Mouse (Mus musculus) heart, embryonic 12.5 days (tissue): ENCODE measurements at regions not wholly inside any gene's neighbourhood (a gene's known extent, or its start where the extent isn't known, plus 50 kb on each side); places are given as distances from the start of the nearest gene placed in this dataset.

Source experiments
- ATAC-seq: fragments of 200-750 bp; cut with Nextera tagmentation; 2 replicates; pipeline ENCODE4 v1.8.0; 2017; ENCODE audit warnings: moderate TSS enrichment, moderate library complexity; ENCODE audit not compliant: insufficient number of reproducible peaks, low FRiP score
- H3K27ac ChIP-seq: fragments of 300-500 bp; sonication (generic); 2 replicates; pipeline ENCODE4 v1.5.1; 2016; ENCODE audit warnings: mild to moderate bottlenecking, moderate library complexity; ENCODE audit not compliant: poor library complexity, severe bottlenecking
- H3K27me3 ChIP-seq: fragments of 300-500 bp; sonication (generic); replicated peaks from 2 replicates; pipeline ENCODE4 v1.6.1; 2016; ENCODE audit warnings: mild to moderate bottlenecking, moderate library complexity
- H3K36me3 ChIP-seq: fragments of 300-500 bp; sonication (generic); 2 replicates; pipeline ENCODE4 v1.6.1; 2016; ENCODE audit warnings: mild to moderate bottlenecking, moderate library complexity
- H3K4me1 ChIP-seq: fragments of 300-500 bp; sonication (generic); replicated peaks from 2 replicates; pipeline ENCODE4 v1.6.1; 2016; ENCODE audit warnings: mild to moderate bottlenecking
- H3K4me2 ChIP-seq: fragments of 300-500 bp; sonication (generic); 2 replicates; pipeline ENCODE4 v1.6.1; 2016; ENCODE audit warnings: mild to moderate bottlenecking, moderate library complexity
- H3K4me3 ChIP-seq: fragments of 300-500 bp; sonication (generic); 2 replicates; pipeline ENCODE4 v1.5.1; 2016; ENCODE audit warnings: mild to moderate bottlenecking
- H3K9ac ChIP-seq: fragments of 300-500 bp; sonication (generic); 2 replicates; pipeline ENCODE4 v1.6.1; 2016; ENCODE audit warnings: mild to moderate bottlenecking, moderate library complexity
- H3K9me3 ChIP-seq: fragments of 300-500 bp; sonication (generic); replicated peaks from 2 replicates; pipeline ENCODE4 v1.6.1; 2016; ENCODE audit warnings: mild to moderate bottlenecking, moderate library complexity
- whole genome bisulfite sequencing: fragments of 180-500 bp; shearing (Covaris S2); methylation state at CpG from one replicate; pipeline ENCODE4 v1.1.7; 2016; 5-methylcytosine and 5-hydroxymethylcytosine counted together

GRCm38 (mm10) chr9:34328723-34329122, 157.0 kb upstream of the Kirrel3 start:
- Histone ChIP-seq H3K4me2 (no peak overlapping the region), H3K27ac (no peak overlapping the region), H3K27me3 (no peaks in the 10 kb centered on the region), H3K4me1 (no peaks in the 10 kb centered on the region), H3K4me3 (no peak overlapping the region), H3K9me3 (no peaks in the 10 kb centered on the region), H3K36me3 (no peaks in the 10 kb centered on the region), H3K9ac (no peak overlapping the region)
- 80% methylated on average over 1 of the region's 1 CpGs for whole genome bisulfite sequencing
- no peak for ATAC-seq

GRCm38 (mm10) chr9:34334112-34334511, 151.6 kb upstream of the Kirrel3 start:
- Histone ChIP-seq H3K27me3 (no peaks in the 10 kb centered on the region), H3K4me2 (no peak overlapping the region), H3K9me3 (no peaks in the 10 kb centered on the region), H3K4me3 (no peak overlapping the region), H3K27ac (no peak overlapping the region), H3K4me1 (no peaks in the 10 kb centered on the region), H3K9ac (no peak overlapping the region), H3K36me3 (no peaks in the 10 kb centered on the region)
- no peak for ATAC-seq

GRCm38 (mm10) chr9:34334555-34335468, 150.9 kb upstream of the Kirrel3 start:
- Histone ChIP-seq H3K36me3 (no peaks in the 10 kb centered on the region), H3K4me2 (no peak overlapping the region), H3K9me3 (no peaks in the 10 kb centered on the region), H3K27me3 (no peaks in the 10 kb centered on the region), H3K4me3 (no peak overlapping the region), H3K9ac (no peak overlapping the region), H3K27ac (no peak overlapping the region), H3K4me1 (no peaks in the 10 kb centered on the region)
- no peak for ATAC-seq
- 71% methylated on average over 7 of the region's 7 CpGs for WGBS

DNA sequence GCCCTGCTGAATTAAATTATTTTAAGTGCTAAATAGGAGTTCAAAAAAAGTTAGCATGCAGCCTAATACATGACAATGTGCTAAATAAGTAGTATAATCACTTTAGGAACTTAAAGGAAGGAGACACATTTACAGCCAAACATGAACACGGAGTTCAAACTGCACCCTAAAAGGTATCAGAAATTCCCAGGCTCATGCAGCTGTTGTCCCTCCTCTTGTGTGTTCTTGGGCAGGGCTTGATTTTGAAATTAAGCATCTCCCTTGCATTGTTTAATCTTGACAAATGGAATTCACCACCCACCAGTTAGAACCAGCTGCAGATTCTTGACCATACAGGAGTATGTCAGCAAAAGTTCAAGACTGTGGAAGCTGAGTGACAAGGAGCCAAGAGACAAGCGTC, 137.3 kb upstream of the Kirrel3 start:
- Histone ChIP-seq H3K4me2 (no peak overlapping the region), H3K4me3 (no peak overlapping the region), H3K27me3 (0 out of 2 replicates have a peak, but pooled peaks cover 4% of the 10 kb centered on the region), H3K36me3 (no peaks in the 10 kb centered on the region), H3K9ac (no peak overlapping the region), H3K27ac (no peak overlapping the region), H3K9me3 (no peaks in the 10 kb centered on the region), H3K4me1 (no peaks in the 10 kb centered on the region)
- ATAC-seq = no peak
- 68% methylated on average over 2 of the region's 2 CpGs for WGBS

DNA sequence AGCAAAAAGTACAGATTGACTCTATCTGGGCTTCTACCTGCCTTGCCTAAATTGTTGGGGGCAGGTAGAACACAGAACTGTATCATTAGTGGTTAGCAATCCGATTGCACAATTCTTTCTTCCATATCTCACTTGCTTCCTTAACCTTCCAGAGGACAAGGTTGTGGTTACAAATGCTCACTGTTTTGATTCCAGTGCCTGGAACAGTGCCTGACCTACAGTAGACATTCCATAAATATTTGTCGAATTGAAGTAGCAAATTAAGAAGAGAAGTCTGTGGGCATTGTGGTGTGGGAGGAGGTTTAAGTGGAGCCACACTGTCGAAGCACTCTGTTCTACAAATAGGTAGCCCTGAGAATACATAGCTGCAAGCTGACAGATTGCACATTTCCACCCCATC, 135.7 kb upstream of the Kirrel3 start:
- no peaks in the 10 kb centered on the region for H3K9me3 ChIP-seq
- ATAC-seq = no peak
- H3K36me3 ChIP-seq = no peaks in the 10 kb centered on the region
- 0 out of 2 replicates have a peak, but pooled peaks cover 4% of the 10 kb centered on the region for H3K27me3 ChIP-seq
- H3K4me2 ChIP-seq = no peak overlapping the region
- H3K27ac ChIP-seq = no peak overlapping the region
- H3K4me1 ChIP-seq = no peaks in the 10 kb centered on the region
- H3K4me3 ChIP-seq = no peak overlapping the region
- H3K9ac ChIP-seq = no peak overlapping the region
- 65% methylated on average over 3 of the region's 3 CpGs for whole genome bisulfite sequencing

GRCm38 (mm10) chr9:34353744-34354143, 131.9 kb upstream of the Kirrel3 start:
- Histone ChIP-seq H3K4me2 (no peak overlapping the region), H3K4me3 (no peak overlapping the region), H3K9ac (no peak overlapping the region), H3K9me3 (no peaks in the 10 kb centered on the region), H3K27me3 (0 out of 2 replicates have a peak, but pooled peaks cover 4% of the 10 kb centered on the region), H3K4me1 (no peaks in the 10 kb centered on the region), H3K27ac (no peak overlapping the region), H3K36me3 (no peaks in the 10 kb centered on the region)
- ATAC-seq = no peak
- 75% methylated on average over 9 of the region's 9 CpGs for WGBS

DNA sequence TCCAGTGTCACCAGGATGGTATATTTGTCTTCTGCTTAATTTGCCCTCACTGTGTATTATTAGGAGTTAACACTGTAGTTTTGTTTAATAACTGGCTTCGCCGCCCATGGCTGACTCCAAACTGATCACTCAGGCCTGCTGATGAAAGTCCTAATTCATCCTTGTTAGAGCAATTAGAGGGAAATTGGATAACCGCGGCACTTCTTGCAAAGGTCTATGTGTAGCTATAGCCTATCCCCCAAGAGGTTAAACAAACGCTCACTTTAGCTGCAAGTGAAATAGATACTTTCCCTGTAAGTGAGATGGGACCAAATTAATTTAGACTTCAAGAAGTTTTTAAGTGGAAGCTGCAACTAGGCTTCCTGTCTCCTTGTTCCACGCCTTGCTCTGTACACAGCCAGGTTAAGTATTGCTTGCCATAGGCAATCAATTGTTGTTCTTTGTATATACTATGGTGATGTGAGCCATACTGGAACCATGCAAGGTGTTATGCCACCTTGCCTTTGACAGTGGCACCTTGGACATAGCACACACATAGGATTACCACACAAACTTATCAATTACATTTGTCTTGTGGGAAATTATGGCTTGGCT, 130.9 kb upstream of the Kirrel3 start:
- Histone ChIP-seq H3K9ac (no peak overlapping the region), H3K27me3 (0 out of 2 replicates have a peak, but pooled peaks cover 4% of the 10 kb centered on the region), H3K4me1 (no peaks in the 10 kb centered on the region), H3K4me3 (no peak overlapping the region), H3K27ac (no peak overlapping the region), H3K36me3 (no peaks in the 10 kb centered on the region), H3K9me3 (no peaks in the 10 kb centered on the region), H3K4me2 (no peak overlapping the region)
- ATAC-seq = no peak
- WGBS = 78% methylated on average over 6 of the region's 6 CpGs

DNA sequence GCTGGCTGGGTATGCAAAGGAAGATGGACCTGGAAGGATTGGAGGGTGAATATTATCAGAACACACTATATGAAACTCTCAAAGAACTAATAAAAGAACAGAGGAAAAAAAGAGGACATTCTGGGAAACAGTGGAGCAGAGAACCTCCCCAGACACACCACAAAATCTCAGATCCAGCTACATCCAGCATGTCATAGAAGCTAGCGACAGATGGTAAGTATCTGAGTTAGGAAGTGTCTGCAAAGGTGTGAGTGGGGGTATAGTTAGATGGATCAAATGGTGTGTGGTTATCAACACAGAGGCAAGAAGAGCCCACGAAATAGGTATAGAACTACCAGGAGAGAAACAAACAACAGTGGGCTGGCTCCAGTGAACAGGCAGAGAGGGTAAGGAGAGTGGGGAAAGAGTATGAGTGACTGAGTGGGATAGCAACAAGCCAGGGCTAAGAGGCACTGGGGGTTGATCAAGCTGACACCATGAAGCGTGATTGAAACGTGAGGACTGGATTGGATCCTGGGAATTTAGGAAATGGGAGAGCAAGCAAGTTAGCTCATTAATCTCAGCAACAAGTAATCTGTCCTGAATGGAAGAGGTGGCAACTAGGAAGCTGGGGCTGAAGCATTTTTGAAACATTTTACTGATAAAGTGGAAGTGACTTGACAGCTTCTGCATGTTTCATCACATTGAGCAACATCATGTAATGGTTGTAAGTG, 114.9 kb upstream of the Kirrel3 start:
- WGBS = 53% methylated on average over 4 of the region's 4 CpGs
- no peak overlapping the region for H3K27ac ChIP-seq
- H3K9me3 ChIP-seq = no peaks in the 10 kb centered on the region
- no peak overlapping the region for H3K9ac ChIP-seq
- no peaks in the 10 kb centered on the region for H3K27me3 ChIP-seq
- no peak overlapping the region for H3K4me3 ChIP-seq
- no peak for ATAC-seq
- H3K4me2 ChIP-seq = no peak overlapping the region
- no peaks in the 10 kb centered on the region for H3K36me3 ChIP-seq
- H3K4me1 ChIP-seq = no peaks in the 10 kb centered on the region

DNA sequence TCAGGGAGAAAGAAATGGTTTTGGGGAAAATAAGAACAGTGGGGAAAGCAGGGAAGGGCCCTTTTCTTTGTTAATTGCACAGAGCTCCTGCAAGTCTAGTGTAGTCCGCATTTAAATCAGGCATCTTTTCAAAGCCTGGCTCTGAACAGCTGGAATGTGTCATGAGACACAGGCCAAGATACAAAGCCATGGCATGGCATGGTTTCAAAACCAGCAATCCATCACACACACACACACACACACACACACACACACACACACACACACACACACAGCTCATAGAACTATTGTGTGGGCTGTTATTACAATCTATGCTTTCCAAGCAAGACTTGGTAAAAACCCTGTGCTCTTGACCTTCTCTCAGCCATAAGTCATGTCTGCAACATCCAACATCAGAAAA, 110.5 kb upstream of the Kirrel3 start:
- ATAC-seq = no peak
- H3K9ac ChIP-seq = no peak overlapping the region
- H3K27ac ChIP-seq = no peak overlapping the region
- no peaks in the 10 kb centered on the region for H3K4me1 ChIP-seq
- H3K36me3 ChIP-seq = no peaks in the 10 kb centered on the region
- 17% methylated on average over 1 of the region's 1 CpGs for WGBS
- no peaks in the 10 kb centered on the region for H3K9me3 ChIP-seq
- no peak overlapping the region for H3K4me3 ChIP-seq
- no peak overlapping the region for H3K4me2 ChIP-seq
- no peaks in the 10 kb centered on the region for H3K27me3 ChIP-seq

DNA sequence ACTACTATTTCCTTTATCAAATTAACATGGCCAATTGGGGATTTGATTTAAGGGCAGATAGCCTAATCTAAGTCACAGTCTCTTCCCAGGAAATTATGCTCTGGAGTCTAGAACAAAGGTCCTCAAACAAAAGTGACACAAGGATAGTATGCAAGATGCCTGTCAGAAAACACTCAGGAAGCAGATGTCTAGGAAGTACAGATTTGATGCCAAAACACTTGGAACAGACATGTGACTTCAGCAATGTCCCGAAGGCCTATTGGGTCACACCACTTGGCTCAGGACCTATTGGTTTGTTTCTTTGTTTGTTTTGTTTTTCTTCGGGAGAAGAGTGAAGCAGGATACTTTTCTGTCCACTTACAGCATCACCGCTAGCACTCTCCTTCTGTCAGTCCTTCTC, 105.7 kb upstream of the Kirrel3 start:
- no peak for ATAC-seq

DNA sequence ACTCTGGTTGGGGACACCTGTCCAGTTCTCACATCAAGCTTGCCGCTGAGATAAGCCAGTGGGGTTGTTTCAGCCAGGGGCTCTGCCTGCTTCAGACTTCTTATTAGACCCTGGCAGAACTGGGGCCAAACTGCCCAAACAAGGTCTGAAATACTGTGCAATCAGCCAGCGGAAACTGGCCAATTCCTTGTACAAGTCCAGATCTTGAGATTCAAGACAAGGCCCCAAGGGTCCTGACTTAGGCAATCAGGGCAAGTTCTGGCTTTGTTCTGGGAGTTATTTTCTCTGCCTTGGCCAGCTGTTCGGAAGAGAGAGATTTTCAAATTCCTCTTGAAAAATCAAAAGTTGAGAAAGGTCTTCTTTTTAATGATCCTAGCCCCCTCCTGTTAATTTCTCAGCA, 104.1 kb upstream of the Kirrel3 start:
- H3K4me1 ChIP-seq = no peaks in the 10 kb centered on the region
- no peaks in the 10 kb centered on the region for H3K27me3 ChIP-seq
- no peak overlapping the region for H3K4me2 ChIP-seq
- no peak overlapping the region for H3K27ac ChIP-seq
- no peak for ATAC-seq
- 73% methylated on average over 3 of the region's 3 CpGs for WGBS
- no peak overlapping the region for H3K4me3 ChIP-seq
- no peaks in the 10 kb centered on the region for H3K36me3 ChIP-seq
- H3K9ac ChIP-seq = no peak overlapping the region
- H3K9me3 ChIP-seq = no peaks in the 10 kb centered on the region

More for the DNA sequence above, 105.7 kb upstream of the Kirrel3 start:
- no peaks in the 10 kb centered on the region for H3K36me3 ChIP-seq
- 69% methylated on average over 3 of the region's 3 CpGs for WGBS
- no peak overlapping the region for H3K4me2 ChIP-seq
- H3K4me1 ChIP-seq = no peaks in the 10 kb centered on the region
- H3K4me3 ChIP-seq = no peak overlapping the region
- no peaks in the 10 kb centered on the region for H3K9me3 ChIP-seq
- H3K27ac ChIP-seq = no peak overlapping the region
- no peaks in the 10 kb centered on the region for H3K27me3 ChIP-seq
- H3K9ac ChIP-seq = no peak overlapping the region
